Mouse (Mus musculus): ENCODE results near the gene Tmem120b.

The Tmem120b gene

GRCm38 (mm10) chr5:123128426-123129169 is 60.4 kb downstream of the Tmem120b start:
- no peak for DNase-seq (ENCODE audit: low spot score in 2 of 2)

GRCm38 (mm10) chr5:123129170-123129757 is 61.0 kb downstream of the Tmem120b start:
- DNase-seq (ENCODE audit: low spot score in 2 of 2): no peak

DNA sequence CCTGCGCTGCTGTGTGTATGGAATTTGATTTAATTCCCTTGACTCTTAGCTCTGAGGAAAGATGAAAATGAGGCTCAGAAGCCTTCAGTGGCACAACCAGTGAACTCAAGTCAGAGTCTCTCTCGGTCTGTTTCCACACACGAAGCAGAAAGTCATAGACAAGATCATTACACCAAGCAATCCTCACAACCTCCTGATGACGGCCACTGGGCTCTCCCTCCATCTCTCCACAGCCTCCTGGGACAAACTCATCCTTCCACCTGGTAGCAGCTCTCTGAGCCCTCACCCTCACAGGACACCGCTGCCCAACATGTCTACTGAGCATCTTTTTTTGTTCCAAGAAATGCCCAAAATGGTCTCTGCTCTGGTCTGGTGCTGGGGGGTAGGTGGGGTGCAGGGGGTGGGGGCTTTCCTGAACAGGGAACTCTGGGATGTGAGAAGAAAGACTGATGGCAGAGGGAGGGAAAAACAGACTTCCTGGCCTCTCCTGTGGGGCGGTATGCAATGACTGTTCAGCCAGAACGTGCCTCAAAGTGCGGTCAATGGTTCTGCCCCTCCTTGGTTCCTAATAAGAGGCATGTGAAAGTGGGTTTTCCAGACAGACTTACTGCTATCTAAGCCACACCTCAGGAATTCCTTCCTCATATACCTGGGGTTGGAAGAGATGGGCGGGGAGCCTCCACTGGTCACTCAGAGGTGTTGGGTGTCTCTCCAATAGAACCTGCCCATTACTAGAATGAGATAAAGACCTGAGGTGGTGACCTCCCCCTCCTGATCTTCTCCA is 62.0 kb downstream of the Tmem120b start:
- DNase-seq (ENCODE audit: low spot score in 2 of 2): no peak

DNA sequence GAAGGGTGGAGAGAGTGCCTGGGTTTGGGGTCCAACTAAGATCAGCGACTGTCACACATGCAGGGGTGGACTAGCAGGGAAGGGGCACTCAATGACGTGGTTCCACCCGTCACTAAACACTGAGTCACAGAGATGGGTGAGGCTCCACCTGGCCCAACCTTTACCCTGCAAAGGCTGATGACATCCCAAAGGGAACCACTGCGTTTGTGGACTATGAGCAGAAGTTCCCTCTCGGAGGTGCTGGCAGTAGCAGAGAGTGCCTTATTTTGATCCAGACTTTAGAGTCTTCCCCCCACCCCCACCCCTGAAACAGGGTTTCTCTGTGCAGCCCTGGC is 62.6 kb downstream of the Tmem120b start:
- DNase-seq (ENCODE audit: low spot score in 2 of 2): no peak

- DNase-seq (ENCODE audit: low spot score in 2 of 2): peak; percentile 83 to 89
These were observed 64.3 kb downstream of the Tmem120b start, which contains the start of gene Rhof for GRCm38 (mm10) chr5:123132308-123133071. Gene Rhof (minus strand): TSS chr5:123132692.

DNA sequence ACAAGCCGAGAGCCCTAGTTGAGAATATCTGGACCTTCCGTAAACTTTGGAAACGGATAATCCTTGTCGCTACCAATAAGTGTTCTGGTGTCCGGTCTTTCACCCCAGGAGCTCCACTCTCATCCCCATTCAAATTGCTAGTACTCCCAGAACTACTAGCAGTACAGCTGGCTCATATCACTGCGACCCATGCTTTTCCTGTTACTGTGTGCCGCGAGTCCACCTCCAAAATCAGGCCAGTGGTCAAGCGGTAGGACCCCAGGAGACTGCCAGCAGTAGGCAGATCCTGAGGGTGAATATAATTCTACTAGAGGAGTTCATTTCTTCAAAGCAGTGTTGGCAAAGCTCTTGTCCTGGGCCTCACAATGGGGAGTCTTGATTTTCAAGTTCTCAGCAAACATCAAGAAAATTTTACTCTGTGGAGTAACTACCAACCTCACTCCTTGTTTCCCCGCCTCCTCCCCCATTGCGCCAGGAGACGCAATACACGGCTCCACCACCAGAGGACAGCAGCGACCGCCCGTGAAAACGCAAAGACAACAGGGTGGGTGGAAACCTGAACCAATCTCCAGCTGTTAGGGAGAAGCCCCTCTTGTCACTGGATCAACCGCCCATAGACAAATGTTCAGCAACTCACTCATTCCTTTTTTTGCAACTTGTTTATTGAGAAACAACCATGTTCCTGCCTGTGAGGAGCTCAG is 65.0 kb downstream of the Tmem120b start:
- DNase-seq (ENCODE audit: low spot score in 2 of 2): peak; percentile 92

DNA sequence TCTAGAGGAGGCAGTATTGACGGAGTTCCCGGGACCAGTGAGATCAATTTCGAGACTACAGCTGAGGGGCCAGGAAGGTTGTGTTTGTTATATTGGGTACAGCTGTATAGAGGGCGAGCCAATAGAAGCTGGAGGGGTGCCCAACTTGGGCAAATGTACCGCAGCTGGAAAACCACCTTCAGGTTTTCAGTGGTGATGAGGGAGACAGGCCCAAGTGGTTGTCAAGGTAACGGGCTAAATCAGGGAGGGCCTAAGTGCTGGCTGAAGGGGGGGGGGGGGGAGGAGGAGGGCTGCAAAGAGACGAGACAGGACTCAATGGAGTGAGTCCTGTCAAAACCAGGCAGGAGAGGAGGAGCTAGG is 65.5 kb downstream of the Tmem120b start:
- DNase-seq (ENCODE audit: low spot score in 2 of 2): no peak

- peak; percentile 49 to 60 for DNase-seq (ENCODE audit: low spot score in 2 of 2)
These were observed 66.1 kb downstream of the Tmem120b start for GRCm38 (mm10) chr5:123134186-123134874.

- no peak for DNase-seq (ENCODE audit: low spot score in 2 of 2)
These were observed 66.7 kb downstream of the Tmem120b start for GRCm38 (mm10) chr5:123134875-123135382.

DNA sequence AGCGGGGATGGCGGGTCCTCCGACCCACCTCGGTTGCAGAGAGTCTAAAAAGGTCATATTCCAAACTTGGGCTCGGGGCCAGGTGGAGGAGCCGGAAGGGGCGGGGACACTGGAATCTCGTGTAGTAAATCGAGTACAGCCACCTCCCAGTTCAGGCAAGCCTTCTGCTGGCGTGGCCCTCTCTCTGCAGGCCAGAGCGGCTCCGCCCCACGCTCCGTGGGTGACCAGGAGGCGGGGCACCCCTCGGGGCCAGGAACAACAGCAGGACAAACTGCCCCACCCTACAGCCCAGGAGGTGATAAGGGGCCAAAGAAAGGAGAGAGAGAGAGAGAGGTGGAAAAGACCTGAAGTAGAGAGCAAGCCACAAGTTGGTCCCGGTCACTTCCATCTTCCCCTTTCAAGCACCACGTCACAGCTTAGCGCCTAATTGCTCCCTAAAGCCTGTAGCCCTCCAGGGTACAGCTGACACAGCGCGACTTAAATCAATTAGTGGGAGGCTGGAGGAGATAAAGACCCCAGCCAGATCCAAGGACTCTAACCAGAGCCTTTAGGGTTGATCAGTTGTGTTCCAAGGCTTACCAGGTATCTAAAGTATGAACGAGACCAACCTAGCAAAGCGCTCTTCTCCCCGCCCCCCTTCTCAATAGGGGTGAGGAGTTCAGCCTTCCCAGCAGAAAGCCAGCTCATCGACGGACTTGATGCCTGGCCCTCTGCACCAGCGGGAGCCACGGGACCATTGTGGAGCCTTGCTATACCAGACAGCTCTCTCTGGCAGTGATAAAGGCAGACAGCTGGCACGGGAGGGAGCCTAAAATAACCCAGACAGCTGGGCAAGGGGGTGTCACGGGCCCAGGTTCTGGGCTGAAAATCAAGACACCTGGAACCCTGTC is 67.5 kb downstream of the Tmem120b start:
- peak; percentile 68 to 84 for DNase-seq (ENCODE audit: low spot score in 2 of 2)

DNA sequence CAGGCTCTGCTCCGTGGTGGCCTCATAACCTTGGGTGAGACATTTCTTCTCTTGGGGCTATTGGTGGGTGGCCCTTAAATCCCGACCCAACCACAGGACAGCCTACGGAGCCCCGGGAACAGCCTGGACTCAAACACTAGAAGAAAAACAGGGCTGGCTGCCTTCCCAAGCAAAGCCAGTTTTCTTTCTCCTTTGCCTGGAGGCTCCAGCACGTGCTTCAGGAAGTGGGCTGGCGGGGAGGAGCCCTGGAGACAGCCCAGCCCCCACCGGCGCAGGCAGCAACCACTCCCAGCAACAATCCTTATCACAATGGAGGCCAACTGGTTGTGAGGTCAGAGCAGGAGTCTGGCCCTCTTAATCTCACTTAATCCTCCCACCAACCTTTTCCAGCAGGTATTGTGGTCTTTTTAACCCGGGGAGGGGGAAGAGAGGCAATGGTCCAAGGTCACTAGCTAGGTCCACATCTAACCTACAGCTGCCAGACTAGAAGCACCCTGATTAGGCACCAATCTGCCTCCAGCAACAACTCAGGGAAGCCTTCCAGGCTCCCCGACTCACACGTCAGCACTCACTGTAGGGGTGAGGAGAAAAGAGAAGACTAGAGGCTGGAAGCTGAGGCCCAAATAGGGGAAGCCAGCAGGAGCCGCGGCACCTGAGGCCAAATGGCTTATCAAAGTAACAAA is 68.3 kb downstream of the Tmem120b start:
- peak; percentile 78 to 91 for DNase-seq (ENCODE audit: low spot score in 2 of 2)

GRCm38 (mm10) chr5:123137044-123137909 is 69.1 kb downstream of the Tmem120b start:
- DNase-seq (ENCODE audit: low spot score in 2 of 2): peak; percentile 70 to 76

GRCm38 (mm10) chr5:123137910-123138229 is 69.7 kb downstream of the Tmem120b start:
- no peak for DNase-seq (ENCODE audit: low spot score in 2 of 2)

GRCm38 (mm10) chr5:123138230-123138911 is 70.2 kb downstream of the Tmem120b start:
- no peak for DNase-seq (ENCODE audit: low spot score in 2 of 2)

- peak; percentile 87 to 90 for DNase-seq (ENCODE audit: low spot score in 2 of 2)
These were observed 70.9 kb downstream of the Tmem120b start for GRCm38 (mm10) chr5:123138953-123139721.

DNA sequence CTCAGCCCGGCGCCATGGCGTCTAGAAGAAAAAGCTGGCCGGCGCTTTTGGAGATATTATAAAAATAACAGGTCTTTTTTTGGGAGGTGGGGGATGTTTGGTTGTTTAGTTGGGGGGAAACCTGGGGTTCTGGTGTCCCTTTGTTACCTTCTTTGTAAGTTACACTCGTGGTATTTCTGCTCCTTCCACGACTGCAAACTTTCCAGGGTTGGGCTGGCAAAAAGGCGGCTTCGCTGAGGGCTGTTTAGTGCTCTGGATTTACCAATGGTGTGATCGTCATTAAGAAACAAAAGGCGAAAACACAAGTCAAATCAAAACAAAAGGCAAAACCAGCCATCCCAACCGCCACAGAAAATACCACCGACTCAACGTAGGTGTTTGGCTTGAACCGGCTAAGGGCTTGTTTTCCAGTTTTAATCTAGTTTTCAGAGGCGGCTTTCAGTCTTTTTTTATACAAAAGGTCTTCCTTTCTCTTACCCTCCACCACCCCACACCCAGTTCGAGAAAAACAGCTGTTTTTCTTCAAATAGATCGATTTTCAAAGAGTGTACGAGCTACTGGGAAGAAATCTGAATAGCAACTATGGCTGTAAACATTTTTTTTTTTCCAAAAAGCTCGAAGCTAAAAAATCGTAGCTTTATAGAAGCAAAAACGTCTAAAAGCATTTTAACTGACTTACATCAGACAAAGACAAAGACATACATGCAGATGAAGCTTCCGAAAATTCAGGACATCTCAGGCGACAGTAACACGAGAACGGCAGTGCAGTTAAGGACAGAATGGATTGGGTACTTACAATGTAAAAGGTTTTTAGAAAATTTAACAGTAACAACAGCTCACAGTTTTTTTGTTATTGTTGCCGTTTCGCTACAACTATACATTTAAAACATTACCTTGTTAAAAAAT is 71.8 kb downstream of the Tmem120b start:
- no peak for DNase-seq (ENCODE audit: low spot score in 2 of 2)
